Mouse (Mus musculus): Measurements from ENCODE around the gene LTO1.

- TF ChIP-seq CTCF (IDR thresholded peaks at IDR 0.05) (no peak), EP300 (IDR thresholded peaks at IDR 0.05) (no peak)
These were observed 18.3 kb upstream of the LTO1 start, which contains the start of gene Fgf15 for GRCm38 (mm10) chr7:144896294-144897218.
